Mouse (Mus musculus) liver, embryonic 11.5 days (tissue): Measurements from ENCODE around the gene Cyct. TPM values are rescaled to one million over a fixed set of nuclear protein-coding genes. Genes with fewer than 3 reads are reported as not detected.
A peak's percentile ranks its signal among the peaks of the same experiment; 100 is the strongest.

Experiments
- ATAC-seq: fragments of 200-750 bp; cut with Nextera tagmentation; replicated peaks from 2 replicates; pipeline ENCODE4 v1.8.0; 2017; ENCODE audit warnings: moderate number of reproducible peaks, mild to moderate bottlenecking, moderate TSS enrichment, moderate library complexity; ENCODE audit not compliant: low FRiP score
- DNase-seq: peaks from one replicate; pipeline ENCODE4 v3.0.0-alpha.2; 2017; ENCODE audit warnings: low spot score
- H3K27ac ChIP-seq: fragments of 300-500 bp; sonication (generic); 2 replicates; pipeline ENCODE4 v1.5.1; 2014; ENCODE audit warnings: mild to moderate bottlenecking, low read depth, low read length, control low read depth
- H3K27me3 ChIP-seq: fragments of 300-500 bp; sonication (generic); replicated peaks from 2 replicates; pipeline ENCODE4 v1.6.1; 2014; ENCODE audit warnings: low read length, mixed read lengths; ENCODE audit not compliant: control insufficient read depth, insufficient read depth
- H3K36me3 ChIP-seq: fragments of 300-500 bp; sonication (generic); 2 replicates; pipeline ENCODE4 v1.6.1; 2014; ENCODE audit warnings: mild to moderate bottlenecking, low read length, moderate library complexity, mixed read lengths; ENCODE audit not compliant: control insufficient read depth, insufficient read depth
- H3K4me1 ChIP-seq: fragments of 300-500 bp; sonication (generic); replicated peaks from 2 replicates; pipeline ENCODE4 v1.6.1; 2014; ENCODE audit warnings: low read length, mixed read lengths; ENCODE audit not compliant: control insufficient read depth, insufficient read depth
- H3K4me2 ChIP-seq: fragments of 300-500 bp; sonication (generic); 2 replicates; pipeline ENCODE4 v1.6.1; 2014; ENCODE audit warnings: mild to moderate bottlenecking, control low read depth, moderate library complexity
- H3K4me3 ChIP-seq: fragments of 300-500 bp; sonication (generic); 2 replicates; pipeline ENCODE4 v1.5.1; 2014; ENCODE audit warnings: low read depth, low read length, control low read depth
- H3K9ac ChIP-seq: fragments of 300-500 bp; sonication (generic); 2 replicates; pipeline ENCODE4 v1.6.1; 2014; ENCODE audit warnings: low read depth, low read length, control low read depth
- H3K9me3 ChIP-seq: fragments of 300-500 bp; sonication (generic); 2 replicates; pipeline ENCODE4 v1.6.1; 2016; ENCODE audit warnings: low read length, inconsistent platforms, mixed read lengths; ENCODE audit not compliant: control insufficient read depth
- WGBS: fragments of 180-500 bp; shearing (Covaris S2); extraction: QIAGEN DNeasy Blood & Tissue Kit; methylation state at CpG from one replicate; pipeline ENCODE4 v1.1.7; 2014; 5-methylcytosine and 5-hydroxymethylcytosine counted together
- polyA plus RNA-seq: library from polyadenylated mRNA; unstranded; fragments of >200 nt; fragmentation: Nextera tagmentation; extraction: Ambion mirVana; gene quantifications from 2 replicates; pipeline ENCODE4 v1.2.1, GENCODE M21; 2014

The Cyct gene
- polyA plus RNA-seq, result 0.27 TPM in 1 of 2 replicates, not detected in the other

GRCm38 (mm10) chr2:76360226-76360625 is at the start of gene Cyct:
Cyct (minus strand) TSS chr2:76360450.
- no peak within 1 kb of the TSS for H3K27ac ChIP-seq
- no peak within 1 kb of the TSS for H3K4me3 ChIP-seq
- no peaks in the 10 kb centered on the region for H3K4me1 ChIP-seq
- H3K9ac ChIP-seq, result no peak within 1 kb of the TSS
- 85% methylated on average over 11 of the region's 11 CpGs for WGBS
- H3K36me3 ChIP-seq, result no peaks in the 10 kb centered on the region
- no peak for DNase-seq
- H3K27me3 ChIP-seq, result no peaks in the 10 kb centered on the region
- ATAC-seq, result no peak
- no peak within 1 kb of the TSS for H3K4me2 ChIP-seq
- H3K9me3 ChIP-seq, result no peaks in the 10 kb centered on the region

GRCm38 (mm10) chr2:76409986-76410385 is 49.7 kb upstream of the Cyct start:
- Histone ChIP-seq H3K27ac (no peak overlapping the region), H3K4me3 (no peak overlapping the region), H3K4me1 (0 out of 2 replicates have a peak, but pooled peaks cover 3% of the 10 kb centered on the region), H3K27me3 (peaks cover 28% of the 10 kb centered on the region), H3K9ac (no peak overlapping the region), H3K4me2 (no peak overlapping the region), H3K36me3 (no peaks in the 10 kb centered on the region), H3K9me3 (no peaks in the 10 kb centered on the region)
- WGBS, result 77% methylated on average over 2 of the region's 2 CpGs
- ATAC-seq (no peak), DNase-seq (no peak)

GRCm38 (mm10) chr2:76409526-76409925 is 49.3 kb upstream of the Cyct start:
- peaks cover 33% of the 10 kb centered on the region for H3K27me3 ChIP-seq
- no peak overlapping the region for H3K27ac ChIP-seq
- no peak for DNase-seq
- H3K36me3 ChIP-seq, result no peaks in the 10 kb centered on the region
- WGBS, result 61% methylated on average over 1 of the region's 1 CpGs
- H3K9ac ChIP-seq, result no peak overlapping the region
- 0 out of 2 replicates have a peak, but pooled peaks cover 3% of the 10 kb centered on the region for H3K4me1 ChIP-seq
- no peak overlapping the region for H3K4me3 ChIP-seq
- H3K9me3 ChIP-seq, result no peaks in the 10 kb centered on the region
- no peak for ATAC-seq
- H3K4me2 ChIP-seq, result no peak overlapping the region

GRCm38 (mm10) chr2:76406937-76407441 is 46.7 kb upstream of the Cyct start:
- H3K9ac ChIP-seq, result peak overlapping the region; percentile 51
- H3K27ac ChIP-seq, result no peak overlapping the region
- 0 out of 2 replicates have a peak, but pooled peaks cover 3% of the 10 kb centered on the region for H3K4me1 ChIP-seq
- peaks cover 50% of the 10 kb centered on the region for H3K27me3 ChIP-seq
- no peaks in the 10 kb centered on the region for H3K9me3 ChIP-seq
- DNase-seq (peak; percentile 66), ATAC-seq (peak; percentile 40)
- WGBS, result under 1% methylated on average over 49 of the region's 49 CpGs
- H3K4me3 ChIP-seq, result peak overlapping the region; percentile 66
- H3K4me2 ChIP-seq, result peak overlapping the region; percentile 90
- H3K36me3 ChIP-seq, result no peaks in the 10 kb centered on the region

GRCm38 (mm10) chr2:76406151-76406936 is 46.1 kb upstream of the Cyct start, which contains the start of gene Osbpl6:
Osbpl6 (plus strand) TSS chr2:76406508.
- peak within 1 kb of the TSS; percentile 66 for H3K4me3 ChIP-seq
- H3K27me3 ChIP-seq, result peaks cover 50% of the 10 kb centered on the region
- peak; percentile 69 for DNase-seq
- peak within 1 kb of the TSS; percentile 53 for H3K9ac ChIP-seq
- H3K27ac ChIP-seq, result no peak within 1 kb of the TSS
- H3K9me3 ChIP-seq, result no peaks in the 10 kb centered on the region
- ATAC-seq, result peak; percentile 81
- 0 out of 2 replicates have a peak, but pooled peaks cover 3% of the 10 kb centered on the region for H3K4me1 ChIP-seq
- H3K4me2 ChIP-seq, result peak within 1 kb of the TSS; percentile 90
- WGBS, result under 1% methylated on average over 81 of the region's 89 CpGs
- no peaks in the 10 kb centered on the region for H3K36me3 ChIP-seq

- 7% methylated on average over 15 of the region's 15 CpGs for WGBS
- H3K9ac ChIP-seq, result no peak overlapping the region
These were observed 45.4 kb upstream of the Cyct start for GRCm38 (mm10) chr2:76405596-76406150.

GRCm38 (mm10) chr2:76400178-76400577 is 39.9 kb upstream of the Cyct start:
- H3K27ac ChIP-seq, result no peak overlapping the region
- ATAC-seq (no peak), DNase-seq (no peak)
- no peak overlapping the region for H3K4me3 ChIP-seq
- H3K36me3 ChIP-seq, result no peaks in the 10 kb centered on the region
- H3K27me3 ChIP-seq, result peaks cover 24% of the 10 kb centered on the region
- no peak overlapping the region for H3K4me2 ChIP-seq
- H3K9me3 ChIP-seq, result no peaks in the 10 kb centered on the region
- no peaks in the 10 kb centered on the region for H3K4me1 ChIP-seq
- no peak overlapping the region for H3K9ac ChIP-seq

More at GRCm38 (mm10) chr2:76405596-76406150, 45.4 kb upstream of the Cyct start:
- Histone ChIP-seq H3K27ac (no peak overlapping the region), H3K4me2 (peak overlapping the region; percentile 90), H3K9me3 (no peaks in the 10 kb centered on the region), H3K4me1 (0 out of 2 replicates have a peak, but pooled peaks cover 3% of the 10 kb centered on the region), H3K27me3 (peaks cover 50% of the 10 kb centered on the region), H3K36me3 (no peaks in the 10 kb centered on the region), H3K4me3 (peak overlapping the region; percentile 66)
- DNase-seq (no peak), ATAC-seq (peak; percentile 24)

- Histone ChIP-seq H3K4me1 (no peaks in the 10 kb centered on the region), H3K27ac (no peak overlapping the region), H3K27me3 (no peaks in the 10 kb centered on the region), H3K9ac (no peak overlapping the region), H3K4me2 (no peak overlapping the region), H3K36me3 (peaks cover 6% of the 10 kb centered on the region; the same call in 1 of the 2 replicates), H3K4me3 (no peak overlapping the region), H3K9me3 (no peaks in the 10 kb centered on the region)
- no peak for DNase-seq
- ATAC-seq, result no peak
These were observed 26.3 kb upstream of the Cyct start for GRCm38 (mm10) chr2:76386531-76386930.
